Mouse (Mus musculus): ENCODE measurements around the gene Pcnx. TPM values are rescaled to one million over a fixed set of nuclear protein-coding genes. Genes with fewer than 3 reads are reported as not detected.

Pcnx gene
- 100 to 1,000 TPM; 103 to 119 TPM for total RNA-seq (2021)
- long read RNA-seq, experiment 1, partial matches to known transcripts, result 6 of 9 reads
- long read RNA-seq, experiment 1, other reads (novel, unspliced or antisense), result 3 of 9 reads
- long read RNA-seq, experiment 2, partial matches to known transcripts, result 7 of 8 reads
- long read RNA-seq, experiment 2, other reads (novel, unspliced or antisense), result 1 of 8 reads

GRCm38 (mm10) chr12:81859351-81860307 lies at the start of gene Pcnx:
Gene Pcnx (plus strand): TSS chr12:81860023.
- DNase-seq (ENCODE audit: low spot score in 2 of 2), result peak; percentile 73 to 87
- intact Hi-C loops (cut with DNase I), result loop anchor here (5.0 kb wide), 3 partner anchors 52 to 62 kb away; no protein-coding TSS in a partner anchor

GRCm38 (mm10) chr12:81810417-81810816 lies 49.4 kb upstream of the Pcnx start:
- no peak for DNase-seq (ENCODE audit: low spot score in 2 of 2)
- intact Hi-C loops (cut with DNase I), result no loop called here

- intact Hi-C loops (cut with DNase I), result no loop called here
- DNase-seq (ENCODE audit: low spot score in 2 of 2), result no peak
Observed at GRCm38 (mm10) chr12:81814742-81815141, 45.1 kb upstream of the Pcnx start.

- DNase-seq (ENCODE audit: low spot score in 2 of 2), result no peak
- intact Hi-C loops (cut with DNase I), result no loop called here
Observed at GRCm38 (mm10) chr12:81816330-81817125, 43.3 kb upstream of the Pcnx start.

- intact Hi-C loops (cut with DNase I), result no loop called here
- DNase-seq (ENCODE audit: low spot score in 2 of 2), result no peak
Observed at GRCm38 (mm10) chr12:81817126-81817505, 42.7 kb upstream of the Pcnx start.

GRCm38 (mm10) chr12:81820700-81821099 lies 39.1 kb upstream of the Pcnx start:
- intact Hi-C loops (cut with DNase I), result no loop called here
- peak in 1 of 2 experiments; percentile 56 for DNase-seq (ENCODE audit: low spot score in 2 of 2)

- intact Hi-C loops (cut with DNase I), result no loop called here
- no peak for DNase-seq (ENCODE audit: low spot score in 2 of 2)
Observed at GRCm38 (mm10) chr12:81822176-81822575, 37.6 kb upstream of the Pcnx start.

- intact Hi-C loops (cut with DNase I), result no loop called here
- DNase-seq (ENCODE audit: low spot score in 2 of 2), result no peak
Observed at GRCm38 (mm10) chr12:81822778-81823480, 36.9 kb upstream of the Pcnx start.

GRCm38 (mm10) chr12:81828355-81828754 lies 31.5 kb upstream of the Pcnx start:
- DNase-seq (ENCODE audit: low spot score in 2 of 2), result no peak
- intact Hi-C loops (cut with DNase I), result no loop called here

GRCm38 (mm10) chr12:81832039-81832738 lies 27.6 kb upstream of the Pcnx start:
- DNase-seq (ENCODE audit: low spot score in 2 of 2), result no peak
- intact Hi-C loops (cut with DNase I), result no loop called here

GRCm38 (mm10) chr12:81833094-81833493 lies 26.7 kb upstream of the Pcnx start:
- intact Hi-C loops (cut with DNase I), result no loop called here
- no peak for DNase-seq (ENCODE audit: low spot score in 2 of 2)

- intact Hi-C loops (cut with DNase I), result no loop called here
- DNase-seq (ENCODE audit: low spot score in 2 of 2), result no peak
Observed at GRCm38 (mm10) chr12:81836162-81836561, 23.7 kb upstream of the Pcnx start.

GRCm38 (mm10) chr12:81837463-81837862 lies 22.4 kb upstream of the Pcnx start:
- intact Hi-C loops (cut with DNase I), result no loop called here
- DNase-seq (ENCODE audit: low spot score in 2 of 2), result peak in 1 of 2 experiments; percentile 62

- intact Hi-C loops (cut with DNase I), result no loop called here
- DNase-seq (ENCODE audit: low spot score in 2 of 2), result no peak
Observed at GRCm38 (mm10) chr12:81839663-81840062, 20.2 kb upstream of the Pcnx start.

- intact Hi-C loops (cut with DNase I), result no loop called here
- no peak for DNase-seq (ENCODE audit: low spot score in 2 of 2)
Observed at GRCm38 (mm10) chr12:81841046-81841445, 18.8 kb upstream of the Pcnx start.

GRCm38 (mm10) chr12:81843501-81843900 lies 16.3 kb upstream of the Pcnx start:
- intact Hi-C loops (cut with DNase I), result no loop called here
- DNase-seq (ENCODE audit: low spot score in 2 of 2), result no peak

GRCm38 (mm10) chr12:81844572-81844971 lies 15.3 kb upstream of the Pcnx start:
- intact Hi-C loops (cut with DNase I), result no loop called here
- DNase-seq (ENCODE audit: low spot score in 2 of 2), result no peak

GRCm38 (mm10) chr12:81844981-81845380 lies 14.8 kb upstream of the Pcnx start:
- intact Hi-C loops (cut with DNase I), result no loop called here
- no peak for DNase-seq (ENCODE audit: low spot score in 2 of 2)

- no peak for DNase-seq (ENCODE audit: low spot score in 2 of 2)
- intact Hi-C loops (cut with DNase I), result no loop called here
Observed at GRCm38 (mm10) chr12:81849629-81850028, 10.2 kb upstream of the Pcnx start.
